Mouse (Mus musculus): ENCODE measurements around the gene Fabp2.
A peak's percentile ranks its signal among the peaks of the same experiment; 100 is the strongest.

Fabp2 gene

DNA sequence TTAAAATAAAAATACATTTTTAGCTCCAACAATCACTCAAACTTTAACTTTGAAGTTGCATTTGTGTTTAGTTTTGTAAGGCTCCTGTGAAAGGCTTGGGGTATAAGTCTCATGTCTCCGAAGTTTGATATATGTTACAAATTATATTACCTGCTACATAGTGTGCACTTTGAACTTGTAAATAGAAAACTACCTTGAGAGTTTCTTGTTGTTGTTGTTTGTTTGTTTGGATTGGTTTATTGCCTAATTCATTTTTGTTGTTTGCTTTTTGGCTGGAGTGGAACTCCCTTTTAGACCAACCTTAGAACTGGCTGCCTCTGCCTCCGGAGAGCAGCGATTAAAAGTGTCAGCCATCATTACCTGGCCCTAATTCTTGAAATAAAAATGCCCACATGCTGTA, at the start of gene Fabp2:
Fabp2 (plus strand) TSS at position 301 of the 400 bp plus-strand sequence.
- DNase-seq (ENCODE audit: low read depth): no peak

GRCm38 (mm10) chr3:122848410-122849034, 46.4 kb upstream of the Fabp2 start:
- DNase-seq (ENCODE audit: low read depth): peak; percentile 14

DNA sequence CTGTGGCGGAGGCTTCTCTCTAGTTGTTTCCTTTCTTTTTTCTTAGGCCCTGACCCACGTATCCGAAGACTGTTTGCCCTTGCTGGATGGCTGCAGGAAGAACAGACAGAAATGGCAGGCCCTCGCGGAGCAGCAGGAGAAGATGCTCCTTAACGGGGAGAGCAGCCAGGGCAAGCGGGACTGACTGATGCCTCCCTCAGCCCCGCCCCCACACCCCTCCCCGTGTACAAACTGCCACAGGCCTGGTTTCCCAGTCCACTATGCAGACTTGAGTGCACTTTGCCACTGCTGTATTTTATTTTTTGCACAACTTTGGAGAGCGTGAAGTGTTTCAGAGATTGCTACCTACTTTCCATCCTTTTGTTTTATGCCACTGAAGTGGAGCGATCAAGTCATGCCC, 39.7 kb upstream of the Fabp2 start:
- DNase-seq (ENCODE audit: low read depth): no peak

DNA sequence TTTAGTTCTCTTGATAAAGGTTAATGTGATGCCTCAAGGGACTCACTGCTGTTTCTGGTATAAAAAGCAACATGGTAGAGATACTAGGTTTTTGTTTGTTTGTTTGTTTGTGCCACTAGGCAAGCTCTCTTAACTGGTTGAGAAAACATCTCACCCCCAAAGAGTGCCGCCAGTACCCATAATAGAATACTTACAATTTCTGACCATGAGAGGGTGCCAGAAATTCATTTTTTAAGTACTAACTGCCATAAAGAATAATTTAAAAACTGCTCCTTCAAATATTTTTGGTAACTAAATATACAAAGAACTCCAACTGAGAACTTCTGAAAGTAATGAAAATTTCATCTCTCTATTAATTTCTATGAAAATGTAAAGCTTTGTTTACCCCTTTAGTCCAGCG, 35.0 kb upstream of the Fabp2 start:
- no peak for DNase-seq (ENCODE audit: low read depth)

DNA sequence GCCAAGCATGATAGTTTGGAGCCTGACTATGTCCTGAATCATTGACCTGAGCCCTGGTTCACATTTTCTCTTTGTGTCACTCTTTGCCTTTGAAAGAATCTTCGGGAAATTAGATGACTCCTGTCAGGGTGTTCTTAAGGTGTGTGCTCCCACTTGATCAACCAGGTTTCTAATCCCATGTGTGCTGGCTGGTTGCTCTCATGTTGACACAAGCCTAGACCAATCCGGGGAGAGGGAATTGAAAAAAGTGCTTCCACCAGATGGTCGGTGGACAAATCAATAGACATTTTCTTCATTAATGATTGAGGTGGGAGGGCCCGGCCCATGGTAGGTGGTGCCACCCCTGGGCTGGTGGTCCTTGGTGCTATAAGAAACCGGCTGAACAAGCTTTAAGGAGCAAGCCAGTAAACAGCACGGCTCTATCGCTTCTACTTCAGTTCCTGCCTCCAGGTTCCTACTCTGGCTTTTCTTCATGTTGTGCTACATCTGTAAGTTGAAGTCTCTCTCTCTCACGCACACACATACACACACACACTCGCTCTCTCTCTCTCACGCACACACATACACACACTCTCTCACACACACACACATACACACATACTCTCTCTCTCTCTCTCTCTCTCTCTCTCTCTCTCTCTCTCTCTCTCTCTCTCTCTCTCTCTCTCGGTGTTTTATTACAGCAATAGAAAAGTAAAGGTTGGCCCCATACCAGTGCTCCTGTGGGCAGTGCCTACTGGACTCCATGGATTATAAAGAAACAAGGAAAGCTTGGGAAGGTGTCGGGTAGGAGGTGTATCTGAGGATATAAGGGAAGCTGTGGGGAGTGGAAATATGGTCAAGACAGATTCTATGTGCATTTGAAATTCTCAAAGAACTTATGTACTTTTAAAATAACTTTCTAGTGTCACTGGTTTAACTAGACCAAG, 34.0 kb upstream of the Fabp2 start:
- no peak for DNase-seq (ENCODE audit: low read depth)

DNA sequence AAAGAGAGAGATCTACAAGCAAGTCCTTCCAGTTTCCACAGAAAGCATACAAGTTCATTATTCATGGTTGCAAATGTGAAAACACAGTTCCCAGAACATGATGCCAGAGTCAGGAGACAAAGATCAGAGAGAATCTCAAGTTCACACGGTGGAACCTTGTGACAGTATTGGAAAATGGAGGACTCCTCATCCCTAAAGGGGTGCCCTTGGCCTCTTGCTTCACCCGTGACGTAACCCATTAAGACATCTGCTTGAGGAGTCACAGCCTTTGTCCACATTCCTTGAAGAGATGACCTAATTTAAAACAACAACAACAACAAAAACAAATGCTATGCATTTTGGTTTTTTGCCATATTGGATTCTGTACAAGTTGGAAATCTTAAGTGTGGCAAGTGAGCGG, 29.8 kb upstream of the Fabp2 start:
- no peak for DNase-seq (ENCODE audit: low read depth)

DNA sequence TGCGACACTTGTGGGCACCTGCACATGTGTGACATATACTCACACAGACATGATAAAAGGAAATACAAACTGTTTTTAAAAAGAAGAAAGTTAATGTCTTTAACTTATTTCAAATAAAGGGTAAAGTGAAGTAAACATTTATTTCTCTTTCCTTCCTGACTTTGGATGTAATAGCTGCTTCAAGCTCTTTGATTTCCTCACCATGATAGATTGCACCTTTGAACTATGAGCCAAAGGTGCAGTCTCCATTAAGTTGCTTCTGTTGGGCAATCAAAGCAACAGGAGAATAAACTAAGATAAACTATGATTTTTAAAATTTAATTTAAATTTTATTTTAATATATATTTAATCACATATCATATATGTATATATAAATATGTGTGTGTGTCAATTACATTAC, 26.6 kb upstream of the Fabp2 start:
- DNase-seq (ENCODE audit: low read depth): no peak

GRCm38 (mm10) chr3:122871596-122871995, 23.3 kb upstream of the Fabp2 start:
- DNase-seq (ENCODE audit: low read depth): no peak

- no peak for DNase-seq (ENCODE audit: low read depth)
Measured at GRCm38 (mm10) chr3:122876870-122877269, 18.0 kb upstream of the Fabp2 start.

- no peak for DNase-seq (ENCODE audit: low read depth)
Measured at GRCm38 (mm10) chr3:122877543-122877942, 17.3 kb upstream of the Fabp2 start.

DNA sequence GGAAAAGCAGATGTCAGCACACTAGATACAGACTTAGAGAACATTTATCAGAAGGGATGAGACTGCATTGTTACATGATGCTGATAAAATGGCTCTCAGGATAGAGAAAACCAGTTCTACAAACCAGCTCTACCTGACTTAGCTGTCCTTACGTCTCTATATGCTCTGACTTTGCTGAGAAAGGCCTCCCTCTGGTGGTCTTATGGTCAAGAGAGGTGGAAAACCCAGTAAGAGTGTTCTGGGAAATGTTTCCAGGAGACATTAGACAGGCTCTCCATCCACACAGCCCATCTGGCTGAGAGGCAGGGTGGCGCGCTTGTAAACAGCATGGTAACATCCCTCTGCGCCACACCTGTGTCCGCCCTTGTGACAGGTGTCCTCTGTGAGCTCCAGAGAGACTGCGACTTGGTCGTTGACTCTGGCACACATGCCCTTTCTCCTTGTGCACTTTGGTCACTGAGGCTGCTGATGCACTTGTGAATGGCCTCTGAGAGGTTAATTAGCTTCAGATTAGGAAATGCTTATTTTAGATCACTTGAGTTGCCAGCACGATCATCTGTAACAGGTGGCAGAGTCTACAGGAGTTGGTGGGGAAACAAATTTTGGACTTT, 16.1 kb upstream of the Fabp2 start:
- no peak for DNase-seq (ENCODE audit: low read depth)

- no peak for DNase-seq (ENCODE audit: low read depth)
Measured at GRCm38 (mm10) chr3:122887505-122888301, 7.2 kb upstream of the Fabp2 start.

DNA sequence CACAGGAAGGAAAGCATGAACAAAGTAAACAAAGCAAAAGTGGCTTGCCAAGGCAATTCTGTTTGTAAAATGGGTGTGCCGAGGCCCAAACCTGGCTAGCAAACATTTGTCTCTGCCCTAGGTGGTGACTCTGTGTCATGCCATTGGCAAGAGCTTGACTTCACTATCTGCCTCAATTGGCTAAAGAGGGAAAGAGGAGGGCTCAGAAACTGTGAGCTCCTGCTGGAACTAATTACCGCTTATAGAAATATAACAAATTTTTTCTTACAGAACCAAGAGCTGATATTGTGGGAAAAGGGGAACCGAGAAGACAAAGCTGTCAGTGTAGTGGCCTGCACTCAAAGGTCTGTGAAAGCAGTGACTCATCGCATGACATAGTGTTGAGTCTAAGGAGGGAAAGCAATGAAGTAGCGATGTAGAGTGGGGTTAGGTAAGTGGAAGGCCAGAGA, 6.5 kb upstream of the Fabp2 start:
- peak; percentile 73 for DNase-seq (ENCODE audit: low read depth)

- DNase-seq (ENCODE audit: low read depth): no peak
Measured at GRCm38 (mm10) chr3:122895189-122895731, 388 bp downstream of the Fabp2 start.

- DNase-seq (ENCODE audit: low read depth): no peak
Measured at GRCm38 (mm10) chr3:122898254-122898653, 3.4 kb downstream of the Fabp2 start.

- DNase-seq (ENCODE audit: low read depth): peak; percentile 71
Measured at GRCm38 (mm10) chr3:122903746-122904433, 9.0 kb downstream of the Fabp2 start.

- no peak for DNase-seq (ENCODE audit: low read depth)
Measured at GRCm38 (mm10) chr3:122907841-122908240, 13.0 kb downstream of the Fabp2 start.

DNA sequence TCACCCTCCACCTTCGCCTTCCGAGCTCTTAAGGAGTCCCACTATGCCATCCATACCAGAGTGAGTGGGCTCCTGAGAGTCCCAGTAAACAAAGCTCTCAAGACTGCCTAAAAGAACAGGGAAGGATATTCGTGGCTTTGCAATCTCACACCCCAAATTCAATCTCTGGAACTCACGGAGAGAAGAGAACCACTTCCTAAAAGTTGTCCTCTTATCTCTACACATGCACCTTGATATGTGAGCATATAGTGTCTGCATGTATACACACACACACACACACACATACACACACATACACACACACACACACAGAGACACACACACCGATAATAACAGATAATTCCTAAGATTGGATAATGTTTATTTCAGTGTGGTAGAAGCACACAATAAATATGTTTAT, 20.6 kb downstream of the Fabp2 start:
- DNase-seq (ENCODE audit: low read depth): peak; percentile 35

- DNase-seq (ENCODE audit: low read depth): no peak
Measured at GRCm38 (mm10) chr3:122916191-122916680, 21.4 kb downstream of the Fabp2 start.

- DNase-seq (ENCODE audit: low read depth): no peak
Measured at GRCm38 (mm10) chr3:122918672-122919071, 23.8 kb downstream of the Fabp2 start.

DNA sequence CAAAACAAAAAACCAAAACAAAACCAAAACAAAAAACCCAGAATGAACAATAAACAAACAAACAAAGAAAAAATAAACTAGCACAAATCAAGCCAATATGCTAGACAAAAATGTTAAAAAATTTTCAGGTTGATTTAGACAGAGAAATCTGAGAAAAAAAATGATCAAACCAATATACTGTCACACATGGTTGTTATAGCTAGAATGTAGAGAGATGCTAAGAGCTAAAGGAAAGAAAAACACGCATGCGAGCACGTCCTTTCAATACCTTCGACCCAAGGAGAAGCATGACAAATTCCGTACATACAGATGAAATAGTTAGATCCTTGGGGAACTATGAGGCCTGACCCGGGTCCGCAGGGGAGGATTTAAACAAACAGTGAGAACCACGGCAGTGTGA, 24.4 kb downstream of the Fabp2 start, which contains the start of gene Gm10959:
Gm10959 (minus strand) TSS at position 101 of the 400 bp plus-strand sequence.
- DNase-seq (ENCODE audit: low read depth): no peak

Measured in 416B (cell line).